Mouse (Mus musculus) liver, adult (tissue): ENCODE results near the gene Wdr11.

Experiments used
- GATA4 ChIP-seq: IDR thresholded peaks from 2 replicates; pipeline ENCODE4 v1.6.1; 2014; ENCODE audit warnings: mild to moderate bottlenecking, low read length; ENCODE audit not compliant: insufficient replicate concordance

Gene Wdr11

DNA sequence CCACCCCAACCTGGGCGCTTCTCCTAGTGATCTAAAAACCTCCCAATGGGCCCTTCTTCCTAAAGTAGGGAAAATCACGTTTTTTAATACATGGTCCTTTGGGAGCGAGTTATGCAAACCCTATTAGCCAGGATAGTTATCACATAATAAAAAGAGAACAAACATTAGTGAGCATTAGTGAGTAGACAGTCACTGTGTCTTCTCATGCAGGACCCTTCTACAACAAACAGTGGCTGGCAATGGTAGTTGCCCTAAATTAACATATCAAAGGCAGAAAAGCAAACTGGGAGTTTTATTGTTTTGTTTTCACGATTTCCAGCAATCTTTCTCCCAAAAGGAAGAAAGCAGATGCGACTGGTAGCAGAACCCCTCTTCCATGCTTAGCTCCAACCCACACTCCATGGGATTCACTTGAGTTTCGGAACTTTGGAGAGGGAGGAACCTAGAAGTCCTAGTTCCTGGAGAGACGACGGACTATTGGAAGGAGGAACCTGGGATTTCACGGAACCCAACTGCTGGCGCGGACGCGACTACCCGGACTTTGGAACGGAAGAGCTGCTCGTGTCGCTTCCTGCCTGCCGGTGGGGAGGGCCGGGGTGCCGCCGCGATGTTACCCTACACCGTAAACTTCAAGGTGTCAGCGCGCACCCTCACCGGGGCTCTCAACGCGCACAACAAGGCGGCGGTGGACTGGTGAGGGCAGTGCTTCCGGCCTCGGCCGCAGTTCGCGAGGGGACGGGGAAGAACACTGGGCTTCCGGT is at the start of gene Wdr11:
TSS of gene Wdr11 (plus strand) at position 493 of the 761 bp plus-strand sequence.
- TF ChIP-seq GATA4, result no peak; the same call in 1 of the 2 replicates

DNA sequence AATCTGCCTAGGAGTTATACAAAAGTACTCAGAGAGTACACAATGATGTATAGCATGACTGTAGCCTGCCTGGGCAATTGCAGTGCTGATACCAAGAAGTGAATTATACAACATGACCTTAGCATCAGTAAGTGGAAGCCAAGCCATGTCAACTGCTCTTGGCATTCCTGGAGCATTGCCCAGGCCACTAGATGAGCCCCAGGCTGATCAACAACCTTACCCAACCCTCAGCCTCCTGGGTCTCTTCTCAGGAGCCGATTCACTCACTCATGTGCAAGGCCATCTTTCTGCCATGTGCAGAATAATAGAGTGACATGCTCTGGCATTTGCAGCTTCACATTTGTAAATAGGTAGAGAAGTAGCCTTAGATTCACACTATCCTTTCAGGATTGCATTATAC is 24.1 kb upstream of the Wdr11 start:
- no peak for TF ChIP-seq GATA4

DNA sequence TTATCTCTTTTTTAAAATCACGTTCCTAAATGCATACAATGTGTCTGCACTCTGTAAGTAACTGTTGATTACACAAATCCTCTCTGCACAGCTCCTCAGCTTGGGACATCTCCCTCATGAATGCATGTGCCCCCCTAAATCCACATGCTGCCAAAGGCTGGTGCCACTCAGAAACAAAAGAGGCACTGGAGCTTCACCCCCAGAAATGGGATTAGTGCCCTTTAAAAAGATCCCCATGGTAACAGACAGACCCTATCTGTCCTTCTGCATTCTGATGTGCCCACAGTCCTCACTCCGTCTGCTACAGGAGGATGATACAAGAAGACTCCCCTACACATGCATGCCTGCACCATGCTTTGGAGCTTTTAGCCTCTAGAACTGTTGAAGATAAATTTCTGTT is 23.3 kb upstream of the Wdr11 start:
- TF ChIP-seq GATA4, result no peak

DNA sequence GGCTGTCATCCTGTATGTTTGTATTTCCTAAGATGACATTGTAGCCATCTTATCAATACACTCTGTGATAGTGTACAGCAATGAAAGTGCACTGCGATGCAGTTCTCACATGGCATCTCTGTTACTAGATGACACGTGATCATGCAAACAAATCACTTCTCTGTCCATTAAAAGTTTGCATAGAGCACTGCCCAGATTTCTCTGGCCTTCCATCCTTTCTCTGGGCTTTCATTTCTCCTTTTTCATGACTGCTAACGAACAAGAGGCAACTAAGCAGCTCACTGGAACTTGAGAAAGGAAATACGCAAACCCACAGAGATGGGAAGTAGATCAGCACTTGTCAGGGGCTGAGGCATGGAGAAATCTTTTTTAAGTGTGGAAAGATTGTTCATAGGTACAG is 17.2 kb upstream of the Wdr11 start:
- no peak for TF ChIP-seq GATA4

DNA sequence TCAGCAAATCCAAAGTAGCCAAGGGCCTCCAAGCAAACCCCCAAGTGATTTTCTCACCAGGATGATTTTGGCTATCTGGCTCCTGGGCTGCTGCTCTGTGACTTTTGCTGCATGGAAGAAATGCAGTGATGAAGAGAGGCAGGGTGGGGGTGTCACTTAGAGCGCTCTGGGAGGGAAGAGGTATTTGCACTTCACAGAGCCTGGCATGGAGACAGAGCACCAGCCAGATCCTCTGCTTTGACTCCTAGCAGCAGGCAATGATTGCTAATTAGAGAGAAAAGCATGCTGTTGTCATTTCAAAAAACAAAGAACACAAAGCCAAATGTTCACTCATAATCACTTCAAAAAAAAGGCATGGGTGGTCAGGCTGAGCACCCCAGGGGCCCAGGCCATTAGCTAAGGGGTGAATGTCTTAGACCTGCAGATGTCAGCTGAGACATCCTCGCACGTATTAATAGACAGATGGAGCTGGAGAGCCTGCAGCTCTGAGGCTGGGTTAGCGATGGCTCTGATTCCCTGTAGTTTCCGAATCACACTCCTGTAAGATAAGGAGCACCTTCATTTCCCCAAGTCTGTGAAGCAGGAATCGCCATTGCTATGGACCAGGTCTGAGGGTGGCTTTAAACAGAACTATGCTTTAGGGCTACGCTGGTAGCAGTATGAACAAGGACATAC is 16.4 kb upstream of the Wdr11 start:
- TF ChIP-seq GATA4, result no peak

DNA sequence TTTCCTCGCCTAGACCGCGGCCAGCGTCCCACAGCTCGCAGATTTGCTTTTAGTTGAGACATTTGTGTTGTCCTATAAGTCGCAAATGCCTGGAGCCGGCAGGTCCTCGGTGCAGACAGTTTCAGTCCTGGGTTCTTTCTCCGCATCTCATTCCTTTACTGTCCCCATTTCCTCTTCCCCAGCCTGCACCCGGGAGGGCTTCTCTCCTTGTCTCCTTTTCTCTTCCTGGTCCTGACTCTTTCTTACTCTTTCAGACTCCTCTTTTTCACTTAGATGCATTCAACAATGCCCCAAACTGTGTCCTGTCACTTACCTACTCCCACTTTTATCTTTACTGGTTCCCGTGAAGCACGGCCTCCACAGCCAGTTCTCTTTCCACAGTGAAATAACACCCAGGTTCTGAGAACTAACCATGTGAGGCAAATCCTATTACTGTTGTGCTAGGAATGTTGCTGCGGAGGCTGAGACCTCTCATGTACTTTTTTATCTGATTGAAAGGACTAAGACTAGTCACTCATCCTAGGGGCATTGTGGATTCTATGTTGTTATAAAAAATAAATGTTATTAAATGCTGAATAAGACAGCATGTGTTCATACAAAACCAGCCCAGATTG is 576 bp downstream of the Wdr11 start:
- TF ChIP-seq GATA4, result no peak

DNA sequence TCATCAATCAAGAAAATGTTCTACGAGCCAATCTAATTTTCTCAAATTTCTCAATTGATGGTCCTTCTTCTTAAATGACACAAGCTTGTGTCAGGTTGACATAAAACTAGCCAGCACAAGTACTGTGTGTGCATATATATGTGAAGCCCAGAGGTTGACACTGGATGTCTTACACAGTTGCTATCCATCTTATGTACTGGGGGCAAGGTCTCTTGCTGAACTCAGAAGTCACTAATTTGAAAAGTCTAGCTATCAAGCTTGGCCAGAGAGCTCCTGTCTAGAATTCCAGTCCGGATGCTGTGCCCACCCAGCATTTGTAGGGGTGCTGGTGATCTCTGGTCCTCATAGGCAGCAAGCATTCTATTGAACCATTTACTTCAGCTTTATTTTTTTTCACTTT is 5.5 kb downstream of the Wdr11 start:
- no peak for TF ChIP-seq GATA4

DNA sequence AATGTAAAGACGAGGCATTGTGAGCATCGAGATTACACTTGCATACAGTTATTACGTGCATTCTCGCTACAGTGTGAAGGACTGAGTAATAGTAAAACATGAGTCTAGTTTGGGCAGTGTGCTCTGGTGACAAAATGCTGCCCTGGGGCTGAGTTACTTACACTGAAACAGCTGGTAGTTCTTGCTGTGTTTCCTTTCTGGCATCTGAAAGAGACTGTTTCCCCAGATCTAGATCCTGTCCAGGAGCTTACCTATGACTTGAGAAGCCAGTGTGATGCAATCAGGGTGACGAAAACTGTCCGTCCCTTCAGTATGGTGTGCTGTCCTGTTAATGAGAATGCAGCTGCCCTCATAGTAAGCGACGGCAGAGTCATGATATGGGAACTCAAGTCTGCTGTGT is 14.6 kb downstream of the Wdr11 start:
- TF ChIP-seq GATA4, result no peak

DNA sequence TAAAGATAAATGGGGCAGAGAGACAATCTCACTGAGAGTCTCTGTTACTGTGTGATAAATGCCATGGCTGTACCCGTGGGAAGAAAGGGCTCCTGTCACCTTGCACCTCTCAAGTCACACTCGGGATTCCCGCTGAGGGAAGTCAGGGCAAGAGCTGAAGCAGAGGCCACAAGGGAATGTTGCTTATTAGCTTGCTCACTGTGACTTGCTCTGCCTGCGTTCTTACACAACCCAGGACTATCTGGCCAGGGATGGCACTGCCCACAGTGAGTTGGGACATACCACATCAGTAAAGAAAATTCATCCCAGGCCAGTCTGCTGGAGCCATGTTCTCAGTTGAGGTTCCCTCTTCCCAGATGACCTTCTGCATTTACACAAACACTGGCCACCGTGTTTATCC is 29.5 kb downstream of the Wdr11 start:
- no peak for TF ChIP-seq GATA4

DNA sequence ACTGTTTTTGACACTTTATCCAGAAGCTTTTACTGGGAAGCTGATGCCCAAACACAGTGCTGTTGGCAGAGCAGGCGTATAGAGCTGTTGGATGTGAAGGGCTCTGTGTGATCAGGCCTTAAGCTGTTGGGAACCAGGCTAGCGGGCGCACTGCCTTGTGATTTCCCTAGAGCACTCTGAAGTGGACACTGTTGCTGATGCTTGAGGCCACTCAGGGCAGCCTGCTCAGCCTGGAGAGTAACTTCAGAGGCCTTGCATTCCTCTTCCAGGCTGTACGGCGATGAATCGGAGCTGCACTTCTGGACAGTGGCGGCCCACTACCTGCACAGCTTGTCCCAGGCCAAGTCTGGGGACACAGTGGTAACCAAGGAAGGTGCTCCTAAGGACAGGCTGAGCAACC is 38.7 kb downstream of the Wdr11 start:
- TF ChIP-seq GATA4, result no peak

DNA sequence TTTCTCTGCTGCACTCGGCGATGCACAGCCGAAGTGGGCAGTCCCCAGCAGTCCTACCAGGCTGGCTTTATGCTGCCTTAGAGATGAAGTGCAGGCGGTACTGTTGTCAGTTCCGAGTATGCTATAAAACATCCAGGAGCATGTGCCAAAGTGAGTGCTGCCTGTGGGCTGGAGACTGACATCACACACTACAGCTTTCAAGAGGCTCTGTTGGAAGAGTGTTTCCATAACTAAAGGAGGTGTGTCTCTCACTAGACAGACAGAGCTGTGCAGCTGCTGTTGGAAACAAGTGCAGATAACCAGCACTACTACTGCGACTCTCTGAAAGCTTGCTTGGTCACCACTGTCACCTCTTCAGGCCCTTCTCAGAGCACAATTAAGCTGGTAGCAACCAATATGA is 39.8 kb downstream of the Wdr11 start:
- no peak for TF ChIP-seq GATA4

DNA sequence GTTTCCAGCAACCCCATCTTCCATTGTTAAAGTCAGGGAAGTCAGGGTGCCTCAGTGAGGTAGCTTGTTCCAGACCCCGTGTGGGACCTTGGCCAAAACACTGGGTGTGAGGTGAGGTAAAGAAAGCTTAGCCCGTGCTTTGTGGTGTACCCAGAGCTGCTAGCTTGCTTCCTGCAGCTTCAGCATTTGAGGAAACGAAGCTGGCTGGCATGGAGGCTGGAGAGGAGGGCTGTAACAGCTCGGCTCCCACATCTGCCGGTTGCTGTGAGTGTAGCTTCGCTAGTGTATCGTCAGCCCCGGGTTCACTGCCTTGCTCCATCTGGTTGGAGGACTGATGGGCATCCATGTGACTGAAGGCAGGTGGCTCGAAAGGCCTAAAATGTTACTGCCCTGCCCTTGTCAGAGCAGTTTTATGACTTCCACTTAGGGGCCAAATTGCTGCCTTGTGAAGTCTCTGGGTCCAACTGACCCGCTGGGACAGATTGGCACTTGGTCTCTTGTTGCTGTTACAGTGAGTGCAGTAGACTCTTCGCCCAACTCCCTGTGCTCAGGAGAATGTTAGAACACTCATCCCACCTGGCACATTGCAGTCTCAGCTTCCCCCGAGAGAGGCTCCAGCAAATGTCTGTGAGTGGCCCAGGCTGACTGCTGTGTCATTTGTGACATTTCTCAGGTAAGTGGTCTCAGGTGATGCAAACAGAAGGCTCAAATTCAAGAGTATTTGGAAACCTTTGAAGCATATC is 44.4 kb downstream of the Wdr11 start:
- TF ChIP-seq GATA4, result no peak

DNA sequence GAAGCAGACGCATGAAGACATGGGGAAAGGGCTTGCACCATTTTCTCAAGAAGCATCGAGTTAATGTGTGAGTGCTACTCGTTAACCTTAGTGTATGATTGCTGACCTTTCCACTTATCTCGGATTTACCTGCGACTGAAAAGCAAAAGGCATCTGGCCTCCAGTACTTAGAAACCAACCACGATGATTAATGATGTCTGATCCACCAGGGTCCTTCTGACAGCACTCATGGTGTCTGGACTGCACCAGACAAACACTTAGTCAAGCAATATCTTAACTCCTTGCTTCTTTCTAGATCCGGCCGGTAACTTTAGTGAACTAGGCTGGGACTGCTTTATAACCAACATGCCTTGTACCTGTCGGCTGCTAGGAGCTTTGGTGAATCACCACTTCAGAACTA is 45.3 kb downstream of the Wdr11 start:
- TF ChIP-seq GATA4, result no peak

DNA sequence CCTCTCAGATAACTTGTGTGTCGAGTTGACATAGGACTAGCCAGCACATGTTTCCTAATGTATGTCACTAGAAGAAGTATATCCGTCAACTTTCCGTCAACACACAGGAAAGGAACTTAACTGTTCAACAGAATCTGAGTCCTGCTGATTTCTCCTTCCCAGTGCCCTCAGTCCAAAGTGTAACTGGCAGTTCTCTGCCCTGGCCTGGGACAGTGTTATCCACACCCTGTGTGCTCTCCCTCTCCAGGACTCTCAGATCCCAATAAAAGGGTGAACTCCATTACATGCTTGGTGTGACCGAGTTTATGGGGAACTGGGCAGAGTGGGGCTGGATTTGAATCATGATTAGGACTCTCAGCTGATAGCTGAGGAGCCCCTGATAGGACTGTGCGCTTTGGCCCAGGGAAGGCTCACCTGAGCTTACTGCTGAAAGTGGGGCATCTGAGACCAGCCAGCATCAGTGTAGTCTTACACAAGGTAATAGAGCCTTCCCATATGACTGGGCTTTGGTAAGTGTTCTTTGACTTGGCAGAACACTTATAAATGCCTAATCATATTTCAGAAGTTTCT is 46.3 kb downstream of the Wdr11 start:
- no peak for TF ChIP-seq GATA4

DNA sequence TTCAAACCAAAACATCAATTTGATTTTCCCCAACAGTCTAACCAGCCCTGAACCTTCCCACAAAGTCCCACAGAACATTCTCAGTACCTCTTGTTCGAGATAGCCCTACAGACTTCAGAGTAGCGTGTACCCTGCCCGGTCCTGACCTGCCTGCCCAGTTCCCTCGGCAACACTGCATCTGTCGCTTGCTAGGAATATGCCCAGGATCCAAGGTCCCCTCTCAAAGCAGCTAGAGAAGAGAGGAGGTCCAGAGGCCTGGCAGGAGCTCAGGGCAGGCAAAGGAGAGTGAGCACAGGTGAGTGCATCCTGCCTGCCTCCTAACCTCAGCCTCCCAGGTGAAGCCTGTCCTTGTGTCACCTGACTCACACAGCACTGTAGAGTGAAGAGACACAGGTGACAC is 47.3 kb downstream of the Wdr11 start:
- TF ChIP-seq GATA4, result no peak
